Mouse (Mus musculus): ENCODE measurements around the gene Sh3d21. TPM values are rescaled to one million over a fixed set of nuclear protein-coding genes. Genes with fewer than 3 reads are reported as not detected.

Gene Sh3d21
- polyA plus RNA-seq, 1 experiment from 2014 or later = 1.5 TPM

GRCm38 (mm10) chr4:126102061-126102841, 61.0 kb downstream of the Sh3d21 start:
- H3K9me3 ChIP-seq = no peaks in the 10 kb centered on the region
- H3K4me1 ChIP-seq = peaks cover 43% of the 10 kb centered on the region
- peak overlapping the region; percentile 82 for H3K27ac ChIP-seq
- H3K27me3 ChIP-seq = no peaks in the 10 kb centered on the region
- ATAC-seq (ENCODE audit: low FRiP score) = 0 out of 2 replicates have a peak, but pooled peaks have one; percentile 14
- WGBS = 45% methylated on average over 7 of the region's 7 CpGs
- H3K4me2 ChIP-seq = peak overlapping the region; percentile 91
- H3K4me3 ChIP-seq (replicated peaks) = no peak overlapping the region
- H3K9ac ChIP-seq = peak overlapping the region; percentile 59; the same call in 1 of the 2 replicates
- peaks cover 3% of the 10 kb centered on the region; the same call in 1 of the 2 replicates for H3K36me3 ChIP-seq (replicated peaks)

GRCm38 (mm10) chr4:126100764-126101163, 62.5 kb downstream of the Sh3d21 start:
- peaks cover 42% of the 10 kb centered on the region for H3K4me1 ChIP-seq
- ATAC-seq (ENCODE audit: low FRiP score) = no peak
- no peak overlapping the region for H3K4me3 ChIP-seq (replicated peaks)
- H3K27ac ChIP-seq = no peak overlapping the region
- 93% methylated on average over 3 of the region's 3 CpGs for WGBS
- no peaks in the 10 kb centered on the region for H3K9me3 ChIP-seq
- no peaks in the 10 kb centered on the region for H3K27me3 ChIP-seq
- no peak overlapping the region for H3K9ac ChIP-seq
- H3K4me2 ChIP-seq = no peak overlapping the region
- H3K36me3 ChIP-seq (replicated peaks) = peaks cover 3% of the 10 kb centered on the region; the same call in 1 of the 2 replicates

Other genes with a start within 250 kb of the Sh3d21 start
- gene Csf3r, start 138.9 kb downstream of the Sh3d21 start, polyA plus RNA-seq (2016; fragmentation: Nextera tagmentation; extraction: Ambion mirVana) = 0.18 and 0.51 TPM in 2 replicates
- gene Mrps15, start 116.6 kb downstream of the Sh3d21 start, polyA plus RNA-seq (2016; fragmentation: Nextera tagmentation; extraction: Ambion mirVana) = 125 and 132 TPM in 2 replicates
- 26.8 and 32.2 TPM in 2 replicates for gene Oscp1, start 104.9 kb downstream of the Sh3d21 start, polyA plus RNA-seq (2016; fragmentation: Nextera tagmentation; extraction: Ambion mirVana)
- 41.9 and 46.6 TPM in 2 replicates for gene Lsm10, start 66.9 kb downstream of the Sh3d21 start, polyA plus RNA-seq (2016; fragmentation: Nextera tagmentation; extraction: Ambion mirVana)
- gene Stk40, start 59.5 kb downstream of the Sh3d21 start, polyA plus RNA-seq (2016; fragmentation: Nextera tagmentation; extraction: Ambion mirVana) = 42.8 and 48.5 TPM in 2 replicates
- gene Eva1b, start 15.7 kb downstream of the Sh3d21 start, polyA plus RNA-seq (2016; fragmentation: Nextera tagmentation; extraction: Ambion mirVana) = 13.1 and 15.9 TPM in 2 replicates
- 284 and 305 TPM in 2 replicates for gene Thrap3, start 39.3 kb upstream of the Sh3d21 start, polyA plus RNA-seq (2016; fragmentation: Nextera tagmentation; extraction: Ambion mirVana)
- gene Map7d1, start 92.9 kb upstream of the Sh3d21 start, polyA plus RNA-seq (2016; fragmentation: Nextera tagmentation; extraction: Ambion mirVana) = 104 and 105 TPM in 2 replicates
- 104 and 108 TPM in 2 replicates for gene Trappc3, start 98.8 kb upstream of the Sh3d21 start, polyA plus RNA-seq (2016; fragmentation: Nextera tagmentation; extraction: Ambion mirVana)
- gene Col8a2, start 123.3 kb upstream of the Sh3d21 start, polyA plus RNA-seq (2016; fragmentation: Nextera tagmentation; extraction: Ambion mirVana) = 16.0 and 22.6 TPM in 2 replicates
- 68.5 and 72.4 TPM in 2 replicates for gene Adprhl2, start 158.2 kb upstream of the Sh3d21 start, polyA plus RNA-seq (2016; fragmentation: Nextera tagmentation; extraction: Ambion mirVana)
- 7.7 and 10.8 TPM in 2 replicates for gene Tekt2, start 162.2 kb upstream of the Sh3d21 start, polyA plus RNA-seq (2016; fragmentation: Nextera tagmentation; extraction: Ambion mirVana)